Mouse (Mus musculus) left cerebral cortex, adult 8-10 months (tissue): ENCODE results near the gene Kirrel2. TPM values are rescaled to one million over a fixed set of nuclear protein-coding genes. Genes with fewer than 3 reads are reported as not detected.
A peak's percentile ranks its signal among the peaks of the same experiment; 100 is the strongest.

Experiments
- DNase-seq, 2 experiments: peaks; one replicate each; pipeline ENCODE4 v3.0.0; 2022; ENCODE audit warnings: low spot score in 2 of 2
- total RNA-seq, 4 experiments: library from RNA; stranded (reverse); gene quantifications; 2 replicates each; pipeline ENCODE4 v1.2.4; 2022

The Kirrel2 gene
- total RNA-seq, 4 experiments from 2014 or later, result 5.5 to 10.2 (median 7.5) TPM

DNA sequence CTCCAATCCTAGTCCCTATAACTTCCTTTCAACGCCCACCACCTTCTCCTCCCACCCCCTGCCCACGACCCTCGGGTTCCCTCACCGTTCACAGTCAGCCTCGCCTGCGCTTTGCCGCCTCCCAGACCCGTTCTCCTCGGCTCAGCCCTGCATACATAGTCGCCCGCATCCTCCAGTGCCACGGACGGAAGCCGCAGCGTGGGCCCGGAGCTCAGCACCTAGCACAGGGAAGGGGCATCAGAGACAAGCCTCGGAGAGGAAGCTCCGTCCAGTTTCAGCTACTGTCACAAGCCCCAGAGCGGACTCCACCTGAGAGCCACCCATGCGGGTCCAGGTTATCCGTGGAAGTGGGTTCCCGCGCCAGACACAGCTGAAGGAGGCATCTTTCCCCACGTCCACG lies 4.2 kb downstream of the Kirrel2 start:
- DNase-seq, result no peak

- DNase-seq, result no peak
Observed at GRCm38 (mm10) chr7:30450241-30450640, 7.2 kb downstream of the Kirrel2 start.

- DNase-seq, result peak; percentile 67 to 81
Observed at GRCm38 (mm10) chr7:30444971-30445751, 12.3 kb downstream of the Kirrel2 start, which contains the start of gene Aplp1. Gene Aplp1, minus strand, starts transcription at chr7:30445535.

- peak in 1 of 2 experiments; percentile 88 for DNase-seq
Observed at GRCm38 (mm10) chr7:30444154-30444970, 13.1 kb downstream of the Kirrel2 start.

- no peak for DNase-seq
Observed at GRCm38 (mm10) chr7:30443696-30444095, 13.8 kb downstream of the Kirrel2 start.

DNA sequence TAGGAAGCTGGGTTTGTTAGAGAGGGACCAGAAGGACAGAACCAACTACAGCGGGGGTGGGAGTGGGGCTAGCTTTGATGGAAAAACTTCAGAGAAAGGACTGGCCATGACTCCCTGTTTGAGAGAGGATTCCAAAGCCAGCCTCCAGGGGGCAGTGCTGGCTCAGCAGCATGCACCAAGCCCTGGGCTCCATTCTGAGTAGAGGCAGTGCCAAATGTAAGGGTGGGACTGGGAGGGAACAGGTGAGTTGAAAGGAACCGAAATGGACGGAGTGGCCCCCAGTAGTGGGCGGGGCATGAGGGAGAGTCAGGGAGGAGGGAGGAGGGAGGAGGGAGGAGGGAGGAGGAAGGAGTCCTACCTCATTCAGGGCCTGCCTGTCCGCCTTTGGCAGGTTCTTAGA lies 16.8 kb downstream of the Kirrel2 start:
- DNase-seq, result no peak

GRCm38 (mm10) chr7:30439734-30440133 lies 17.8 kb downstream of the Kirrel2 start:
- DNase-seq, result no peak

GRCm38 (mm10) chr7:30436879-30437278 lies 20.6 kb downstream of the Kirrel2 start:
- no peak for DNase-seq

DNA sequence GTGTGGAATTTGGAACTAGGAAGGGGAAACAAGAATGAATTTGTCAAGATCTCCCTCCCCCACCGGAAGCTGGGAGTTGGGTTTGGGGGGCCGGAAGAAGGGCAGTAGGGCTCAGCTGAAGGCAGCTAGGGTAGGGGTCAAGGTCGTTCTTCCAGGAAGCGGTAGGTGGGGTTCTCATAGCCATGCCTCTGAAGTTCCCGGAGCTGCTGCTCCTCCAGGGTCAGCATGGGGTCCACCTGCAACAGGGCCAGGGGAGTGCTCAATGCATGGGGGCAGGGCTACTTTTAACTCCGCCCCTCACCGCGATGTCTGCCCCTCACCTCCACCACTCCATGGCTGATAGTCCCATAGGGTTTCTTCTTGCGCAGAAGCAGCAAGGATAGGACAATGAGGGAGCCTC lies 22.3 kb downstream of the Kirrel2 start:
- no peak for DNase-seq

DNA sequence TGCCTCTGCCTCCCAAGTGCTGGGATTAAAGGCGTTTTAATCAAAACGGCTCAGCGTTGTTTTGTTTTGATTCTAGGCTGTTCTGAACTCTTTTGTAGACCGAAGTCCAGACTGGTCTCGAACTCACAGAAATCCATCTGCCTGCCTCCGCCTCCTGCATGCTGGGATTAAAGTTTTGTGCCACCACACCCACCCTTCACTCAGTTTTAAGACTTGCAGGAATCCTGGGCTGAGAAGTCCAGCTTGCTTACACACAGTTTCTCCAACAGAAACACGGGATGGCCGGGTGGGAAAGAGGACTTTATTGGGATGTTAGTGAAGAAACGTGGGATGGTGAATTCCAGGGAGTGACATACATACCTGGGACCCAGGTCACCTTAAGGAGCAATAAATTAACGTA lies 22.8 kb downstream of the Kirrel2 start:
- no peak for DNase-seq

GRCm38 (mm10) chr7:30434238-30434637 lies 23.3 kb downstream of the Kirrel2 start:
- no peak for DNase-seq

GRCm38 (mm10) chr7:30431793-30432192 lies 25.7 kb downstream of the Kirrel2 start:
- DNase-seq, result peak; percentile 61 to 91

DNA sequence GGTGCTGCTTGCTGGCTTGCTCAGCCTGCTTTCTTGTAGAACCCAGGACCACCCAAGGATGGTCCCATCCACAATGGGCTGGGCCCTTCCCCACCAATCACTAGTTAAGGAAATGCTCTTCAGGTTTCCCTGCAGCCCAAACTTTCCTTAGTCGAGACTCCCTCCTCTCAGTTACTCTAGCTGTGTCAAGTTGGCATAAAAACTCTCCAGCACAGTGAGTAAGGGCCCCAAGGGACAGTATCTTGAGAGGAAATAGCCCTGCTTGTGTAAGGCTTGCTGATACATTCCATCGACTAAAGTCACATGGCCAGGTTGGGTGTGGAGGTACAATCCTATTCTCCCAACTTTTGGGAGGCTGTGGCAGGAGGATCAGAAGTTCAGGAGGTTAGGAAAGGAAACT lies 27.3 kb downstream of the Kirrel2 start:
- no peak for DNase-seq

GRCm38 (mm10) chr7:30429327-30429726 lies 28.2 kb downstream of the Kirrel2 start:
- DNase-seq, result no peak

DNA sequence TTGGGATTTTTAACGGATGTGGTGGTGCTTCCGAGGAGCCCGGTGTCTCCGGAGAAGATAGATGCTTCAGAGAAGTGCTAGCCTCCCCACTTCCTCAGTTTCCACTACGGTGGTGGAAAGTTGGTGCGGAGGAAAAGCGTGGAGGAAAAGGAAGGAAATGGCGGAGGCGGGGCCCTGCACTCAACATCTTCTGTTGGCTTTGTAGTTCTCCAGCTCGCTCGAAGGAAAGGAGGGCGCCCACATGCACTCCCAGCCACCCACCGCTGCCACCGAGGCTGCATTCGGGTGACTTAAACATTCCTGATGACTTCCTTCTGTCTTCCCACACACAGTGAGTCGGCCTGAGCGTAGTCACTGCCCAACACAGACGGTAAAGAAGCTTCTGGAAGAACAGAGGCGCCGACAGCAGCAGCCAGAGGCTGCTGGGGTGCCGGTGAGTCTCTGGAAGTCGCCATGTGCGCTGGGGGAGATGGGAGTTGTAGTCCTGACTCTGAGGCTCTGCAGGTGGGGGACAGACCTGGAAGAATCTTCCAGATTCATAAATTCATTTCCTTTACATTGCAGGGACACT lies 34.3 kb downstream of the Kirrel2 start:
- peak; percentile 52 to 63 for DNase-seq

- DNase-seq, result no peak
Observed at GRCm38 (mm10) chr7:30422560-30422959, 34.9 kb downstream of the Kirrel2 start.

DNA sequence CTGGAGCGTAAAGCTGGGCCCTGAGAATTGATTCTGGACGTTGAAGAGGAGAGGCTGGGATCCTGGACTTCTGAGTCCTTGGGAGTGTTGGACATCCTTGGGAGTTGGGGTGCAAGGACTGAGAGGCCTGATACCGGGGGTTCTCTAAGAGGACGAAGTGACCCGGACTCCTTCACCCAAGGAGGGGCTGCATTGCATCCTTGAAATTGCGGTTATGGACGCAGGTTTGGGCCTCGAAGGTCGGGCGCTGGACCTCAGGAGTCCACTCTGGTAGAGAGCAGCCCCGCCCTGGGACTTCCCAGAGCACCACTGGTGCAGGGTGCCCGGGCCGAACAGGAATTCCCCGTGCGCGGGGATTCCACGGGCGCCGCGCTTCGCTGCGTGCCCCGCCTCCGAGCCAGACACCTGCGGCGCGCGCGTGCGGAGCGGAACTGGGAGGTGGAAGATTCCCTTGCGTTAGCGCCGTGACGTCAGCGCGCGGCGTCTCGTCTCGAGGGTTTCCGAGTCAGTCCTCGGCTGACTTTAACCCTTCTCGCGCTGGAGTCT lies 35.5 kb downstream of the Kirrel2 start:
- DNase-seq, result peak; percentile 87 to 92

DNA sequence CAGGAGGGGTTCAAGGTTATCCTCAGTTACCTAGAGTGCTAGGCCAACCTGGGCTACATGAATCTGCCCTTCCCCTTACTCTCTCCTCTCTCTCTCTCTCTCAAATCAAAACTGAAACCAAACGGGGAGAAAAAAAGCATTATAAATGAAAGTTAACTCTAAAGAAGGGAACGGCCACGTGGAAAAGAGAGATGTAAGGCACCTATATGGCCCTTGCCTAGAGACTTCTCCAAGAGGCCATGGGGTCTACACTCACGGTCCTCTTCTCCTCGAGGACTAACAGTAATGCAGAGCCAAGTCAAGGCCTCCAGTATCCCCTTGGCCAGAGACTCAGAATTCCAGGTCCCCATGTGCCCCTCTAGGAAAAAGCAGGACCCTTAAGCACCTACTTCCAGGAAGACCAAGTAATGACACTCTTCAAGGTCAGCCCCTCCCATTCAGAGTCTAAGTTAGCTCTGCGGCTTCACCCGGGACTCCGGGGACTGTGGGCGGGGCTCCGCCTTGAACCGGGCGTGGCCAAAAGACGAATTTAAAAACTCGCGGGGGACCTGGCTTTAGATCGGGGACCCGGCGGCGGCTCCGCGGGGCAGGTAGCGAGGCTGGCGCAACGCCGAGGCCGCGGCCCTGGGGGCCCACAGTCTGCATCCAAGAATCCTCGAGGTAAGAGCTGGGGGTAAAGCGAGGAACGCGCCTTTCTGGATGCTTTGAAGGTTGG lies 36.2 kb downstream of the Kirrel2 start, which contains the start of gene Nfkbid:
Gene Nfkbid, plus strand, starts transcription at position 558 of the 715 bp plus-strand sequence.
- no peak for DNase-seq

- DNase-seq, result no peak
Observed at GRCm38 (mm10) chr7:30420673-30421072, 36.8 kb downstream of the Kirrel2 start.

- DNase-seq, result no peak
Observed at GRCm38 (mm10) chr7:30419561-30420499, 37.7 kb downstream of the Kirrel2 start, which contains the start of gene Hcst. Gene Hcst, minus strand, starts transcription at chr7:30419854.
